Mouse (Mus musculus) erythroid progenitor cell, adult 5-6 weeks (primary cell): ENCODE data around the gene Gsx2. TPM values are rescaled to one million over a fixed set of nuclear protein-coding genes. Genes with fewer than 3 reads are reported as not detected.

Experiments used
- ATAC-seq: replicated peaks from 2 replicates; pipeline ENCODE4 v1.8.0; 2016; ENCODE audit warnings: moderate number of reproducible peaks, mild to moderate bottlenecking, moderate TSS enrichment, inconsistent platforms; ENCODE audit not compliant: poor library complexity, low FRiP score, severe bottlenecking
- total RNA-seq, 2 experiments: library from RNA; stranded (forward) in 1 of 2; stranded (reverse) in 1 of 2; fragments of 150-400 nt in 1 of 2; fragments of 186-747, 209-891 nt in 1 of 2; gene quantifications; 2 replicates each; pipeline versions ENCODE4 v1.2.3 to v1.2.4; 2015 to 2017; ENCODE audit warnings: low replicate concordance in 2 of 2

Gene Gsx2
- total RNA-seq, 2 experiments from 2014 or later: not detected

GRCm38 (mm10) chr5:75074537-75075382 is 641 bp upstream of the Gsx2 start:
- ATAC-seq: no peak

- no peak for ATAC-seq
Observed at GRCm38 (mm10) chr5:75076326-75077050, 1.1 kb downstream of the Gsx2 start.

- ATAC-seq: no peak
Observed at GRCm38 (mm10) chr5:75077051-75077380, 1.6 kb downstream of the Gsx2 start.

GRCm38 (mm10) chr5:75079564-75079963 is 4.2 kb downstream of the Gsx2 start:
- no peak for ATAC-seq

GRCm38 (mm10) chr5:75082439-75082838 is 7.0 kb downstream of the Gsx2 start:
- no peak for ATAC-seq

- no peak for ATAC-seq
Observed at GRCm38 (mm10) chr5:75083061-75083460, 7.7 kb downstream of the Gsx2 start.

- ATAC-seq: no peak
Observed at GRCm38 (mm10) chr5:75083591-75084392, 8.4 kb downstream of the Gsx2 start.

- no peak for ATAC-seq
Observed at GRCm38 (mm10) chr5:75084393-75084870, 9.0 kb downstream of the Gsx2 start.

- ATAC-seq: no peak
Observed at GRCm38 (mm10) chr5:75084871-75085520, 9.6 kb downstream of the Gsx2 start.

GRCm38 (mm10) chr5:75085521-75085875 is 10.1 kb downstream of the Gsx2 start:
- no peak for ATAC-seq

- ATAC-seq: no peak
Observed at GRCm38 (mm10) chr5:75085906-75086305, 10.5 kb downstream of the Gsx2 start.

- ATAC-seq: no peak
Observed at GRCm38 (mm10) chr5:75106511-75106910, 31.1 kb downstream of the Gsx2 start.

- ATAC-seq: no peak
Observed at GRCm38 (mm10) chr5:75109368-75109767, 34.0 kb downstream of the Gsx2 start.

- no peak for ATAC-seq
Observed at GRCm38 (mm10) chr5:75111781-75112180, 36.4 kb downstream of the Gsx2 start.

- 0 out of 2 replicates have a peak, but pooled peaks have one; percentile 46 for ATAC-seq
Observed at GRCm38 (mm10) chr5:75118840-75119239, 43.4 kb downstream of the Gsx2 start.

GRCm38 (mm10) chr5:75121646-75122045 is 46.2 kb downstream of the Gsx2 start:
- no peak for ATAC-seq
